Mouse (Mus musculus) ES-Bruce4 (cell line): Measurements from ENCODE around the gene Nlrc3.

Experiments
- CTCF ChIP-seq: IDR thresholded peaks from one replicate; pipeline ENCODE4 v1.8.1; 2011; ENCODE audit warnings: low read depth, low read length
- EP300 ChIP-seq: IDR thresholded peaks from 2 replicates; pipeline ENCODE4 v1.6.1; 2011; ENCODE audit warnings: low read depth, low read length; ENCODE audit not compliant: insufficient read depth
- POLR2A ChIP-seq: IDR thresholded peaks from one replicate; pipeline ENCODE4 v1.8.1; 2011; ENCODE audit warnings: low read length; ENCODE audit not compliant: insufficient read depth

DNA sequence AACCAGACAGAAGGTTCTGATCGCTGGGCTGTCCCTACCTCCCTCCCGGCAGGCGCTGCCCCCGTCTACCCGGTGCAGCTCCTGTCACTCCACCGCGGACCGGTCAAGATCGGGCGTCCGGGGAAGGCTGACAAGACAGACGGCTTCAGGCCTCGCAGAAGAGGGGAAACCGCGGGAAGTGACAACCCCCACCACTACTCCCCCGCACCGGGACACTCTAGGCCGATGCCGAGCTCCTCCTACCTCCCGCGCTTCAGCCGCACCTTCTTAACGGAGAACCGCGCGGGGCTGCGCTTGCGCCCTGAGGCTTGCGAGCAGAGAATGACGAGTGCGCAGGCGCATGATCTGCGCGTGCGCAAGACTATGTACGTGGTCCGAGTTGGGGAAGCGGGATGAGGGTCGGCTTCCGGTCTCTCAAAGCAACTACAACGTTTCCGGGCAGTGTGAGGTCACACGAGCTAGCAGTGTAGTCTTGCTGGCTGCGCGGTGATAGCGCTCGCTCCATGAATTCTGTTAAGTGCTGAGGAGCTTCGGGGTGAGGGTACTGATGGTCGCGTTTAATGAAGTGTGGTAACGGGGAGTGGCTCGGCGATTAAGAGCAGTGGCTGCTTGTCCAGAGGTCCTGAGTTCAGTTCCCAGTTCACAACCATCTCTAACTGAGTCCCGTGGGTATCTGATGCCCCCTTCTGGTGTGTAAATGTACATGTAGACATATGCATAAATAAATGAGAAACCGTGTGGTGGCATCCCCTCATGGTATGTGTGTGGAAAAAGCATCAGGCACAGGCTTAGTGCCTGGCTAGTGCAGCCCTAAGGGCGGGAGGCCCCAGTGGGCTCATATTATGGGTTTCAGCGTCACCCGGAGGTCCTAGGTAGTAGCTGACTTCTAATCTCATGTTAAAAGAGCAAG, 27.3 kb upstream of the Nlrc3 start, which contains the start of gene Slx4:
- peak; percentile 93 for TF ChIP-seq POLR2A
- 0 out of 2 replicates have a peak, but pooled peaks have one; percentile 22 for TF ChIP-seq EP300
- no peak for TF ChIP-seq CTCF
